Mouse (Mus musculus): ENCODE data around the gene Gm14214.
A peak's percentile ranks its signal among the peaks of the same experiment; 100 is the strongest.

Gm14214 gene

DNA sequence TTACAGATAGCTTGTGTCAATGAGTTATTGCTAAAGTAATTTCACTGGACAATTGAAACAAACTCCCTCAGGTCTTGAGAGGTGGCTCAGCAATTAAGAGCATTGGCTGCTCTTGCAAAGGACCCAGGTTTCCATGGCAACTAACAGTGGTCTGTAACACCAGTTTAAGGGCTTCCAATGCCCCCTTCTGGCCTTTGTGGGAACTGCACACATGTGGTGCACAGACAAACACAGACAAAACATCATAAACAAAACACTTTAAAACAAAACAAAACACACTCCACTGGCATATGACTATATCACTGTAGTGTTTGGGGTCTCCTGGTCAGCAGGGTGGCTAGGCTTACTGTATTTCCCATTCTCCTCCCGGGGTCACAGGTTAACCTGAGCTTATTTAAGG lies 4.2 kb upstream of the Gm14214 start:
- peak; percentile 71 for DNase-seq (ENCODE audit: low spot score)

DNA sequence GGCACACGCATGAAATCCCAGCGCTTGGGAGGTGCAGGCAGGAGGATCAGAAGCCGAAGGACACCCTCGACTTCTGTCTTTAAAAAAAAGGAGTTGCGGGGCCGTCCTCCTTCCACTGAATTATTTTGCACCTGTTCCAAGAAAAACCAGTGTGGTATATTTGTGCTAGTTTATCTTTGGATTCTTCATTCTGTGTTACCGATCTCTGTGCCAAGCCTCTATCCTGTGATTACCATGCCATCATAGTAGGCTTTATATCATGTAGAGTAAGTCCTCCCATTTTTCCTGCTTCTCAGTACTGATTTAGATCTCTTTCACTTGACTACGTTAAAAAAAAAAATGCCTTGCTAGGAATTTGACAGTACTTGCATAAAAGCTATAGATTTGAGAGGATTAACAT lies 1.8 kb upstream of the Gm14214 start:
- no peak for DNase-seq (ENCODE audit: low spot score)

DNA sequence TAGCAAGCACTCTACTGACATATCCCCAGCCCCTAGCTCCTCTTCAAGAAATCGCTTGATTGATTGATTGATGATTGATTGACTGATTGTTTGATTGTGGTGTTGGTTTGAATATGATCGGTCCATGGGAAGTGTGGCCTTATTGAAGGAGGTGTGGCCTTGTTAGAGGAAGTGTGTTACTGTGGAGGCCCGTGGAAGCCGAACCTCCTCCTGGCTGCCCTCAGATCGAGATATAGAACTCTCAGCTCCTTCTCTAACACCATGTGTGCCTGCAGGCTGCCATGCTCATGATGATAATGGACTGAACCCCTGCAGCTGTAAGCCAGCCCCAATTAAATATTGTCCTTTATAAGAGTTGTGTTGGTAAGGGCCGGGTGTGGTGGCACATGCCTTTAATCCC lies 2.8 kb downstream of the Gm14214 start:
- DNase-seq (ENCODE audit: low spot score), result no peak

DNA sequence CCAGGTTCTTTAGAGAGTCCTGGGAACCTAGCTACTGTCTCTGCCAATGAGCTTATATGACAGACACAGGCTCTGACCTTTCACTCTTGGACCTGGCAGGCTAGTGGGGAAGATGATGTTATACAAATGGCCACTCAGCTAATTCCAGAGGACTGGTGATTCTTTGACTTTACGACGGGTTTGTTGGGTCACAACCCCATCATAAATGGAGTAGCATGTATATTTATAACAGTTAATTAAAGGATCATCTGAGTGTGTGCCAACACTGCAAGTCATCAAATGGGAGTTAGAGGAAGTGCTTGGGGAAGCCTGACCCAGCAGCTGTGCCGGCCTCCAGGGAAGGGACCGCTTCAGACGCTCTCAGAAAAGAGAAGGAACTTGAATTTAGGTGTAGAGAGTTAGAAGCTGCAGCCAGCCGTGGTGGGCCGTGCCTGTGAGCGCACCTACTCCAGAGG lies 4.2 kb downstream of the Gm14214 start:
- DNase-seq (ENCODE audit: low spot score), result no peak

DNA sequence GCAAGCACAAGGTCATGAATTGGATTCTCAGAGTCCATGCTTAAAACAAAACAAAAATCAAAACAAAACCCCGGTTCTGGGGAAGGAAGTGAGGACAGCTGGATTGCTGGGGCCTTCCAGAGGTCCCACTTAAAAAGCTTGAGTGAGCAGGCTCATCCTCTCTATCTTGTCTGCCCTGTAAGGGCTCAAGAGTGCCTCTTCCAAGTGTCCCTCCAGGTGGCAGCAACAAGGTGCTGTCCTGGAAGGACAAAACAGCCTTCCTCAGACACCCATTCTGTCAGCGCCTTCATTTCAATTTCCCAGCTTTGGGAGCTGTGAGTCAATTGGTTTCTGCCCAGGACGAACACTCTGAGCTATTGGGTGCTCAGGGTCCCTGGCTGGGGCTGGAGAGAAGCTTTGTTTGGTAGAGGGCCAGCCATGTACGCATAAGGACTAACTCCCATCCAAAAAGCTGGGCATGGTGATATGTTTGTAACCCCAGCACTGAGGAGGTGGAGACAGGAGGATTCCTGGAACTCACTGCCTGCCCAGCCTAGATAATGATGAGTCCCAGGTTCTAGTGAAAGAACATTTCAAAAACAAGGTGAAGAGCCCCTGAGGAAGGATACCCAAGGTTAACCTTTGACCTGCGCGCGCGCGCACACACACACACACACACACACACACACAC lies 4.9 kb downstream of the Gm14214 start:
- DNase-seq (ENCODE audit: low spot score), result no peak

DNA sequence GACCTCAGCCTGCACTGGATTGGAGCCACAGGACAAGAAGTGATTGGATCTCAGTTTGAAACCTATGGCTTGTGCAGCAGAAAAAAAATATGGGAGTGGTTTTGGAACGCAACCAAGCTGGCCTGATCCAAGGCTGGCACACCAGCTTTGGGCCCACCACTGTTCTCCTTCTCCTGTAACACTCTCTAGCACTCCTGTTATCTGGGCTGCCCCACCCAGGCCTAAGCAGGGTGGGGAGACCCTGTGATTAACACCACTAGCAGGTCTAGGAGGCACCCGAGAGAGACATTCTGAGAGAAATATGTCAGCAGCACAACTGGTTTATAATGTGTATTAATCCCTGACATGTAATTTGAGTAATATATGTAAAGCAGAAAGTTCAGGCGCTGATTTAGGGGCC lies 6.6 kb downstream of the Gm14214 start:
- no peak for DNase-seq (ENCODE audit: low spot score)

DNA sequence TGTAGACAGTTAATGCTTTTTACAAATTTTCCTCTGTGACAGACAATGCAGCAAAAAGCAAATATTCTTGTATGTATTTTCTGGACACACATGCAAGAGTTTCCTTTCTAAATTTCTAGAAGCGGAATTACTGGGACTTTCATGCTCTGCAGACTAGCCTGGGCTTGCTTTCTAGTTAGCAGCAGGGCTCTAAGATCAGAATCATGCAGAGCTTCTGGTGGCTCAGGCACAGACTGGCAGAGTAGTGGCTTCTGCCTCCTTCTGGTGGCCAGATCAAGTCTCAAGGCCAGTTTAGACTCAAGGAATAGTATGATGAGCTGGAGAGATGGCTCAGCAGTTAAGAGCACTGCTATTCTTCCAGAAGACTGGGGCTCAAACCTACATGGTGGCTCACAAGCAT lies 11.4 kb downstream of the Gm14214 start:
- DNase-seq (ENCODE audit: low spot score), result no peak

DNA sequence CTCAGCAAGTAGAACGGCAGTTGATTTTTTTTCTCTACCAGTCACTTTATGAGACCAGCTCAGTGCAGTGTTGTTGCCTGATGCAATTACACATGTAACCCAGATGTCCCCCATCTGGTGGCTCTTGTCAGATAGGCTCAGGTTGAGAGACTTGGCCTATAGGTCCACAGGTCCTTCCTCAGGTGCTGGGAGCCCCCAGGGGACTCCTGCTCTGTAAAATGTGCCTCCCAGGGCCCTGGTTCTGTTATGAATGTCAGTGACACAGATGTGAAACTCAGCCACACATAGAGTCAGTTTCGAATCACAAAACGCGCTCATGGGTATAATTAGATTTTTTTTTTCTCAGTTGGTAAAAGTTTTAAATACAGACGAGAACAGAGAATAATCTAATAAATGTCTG lies 12.1 kb downstream of the Gm14214 start:
- no peak for DNase-seq (ENCODE audit: low spot score)

DNA sequence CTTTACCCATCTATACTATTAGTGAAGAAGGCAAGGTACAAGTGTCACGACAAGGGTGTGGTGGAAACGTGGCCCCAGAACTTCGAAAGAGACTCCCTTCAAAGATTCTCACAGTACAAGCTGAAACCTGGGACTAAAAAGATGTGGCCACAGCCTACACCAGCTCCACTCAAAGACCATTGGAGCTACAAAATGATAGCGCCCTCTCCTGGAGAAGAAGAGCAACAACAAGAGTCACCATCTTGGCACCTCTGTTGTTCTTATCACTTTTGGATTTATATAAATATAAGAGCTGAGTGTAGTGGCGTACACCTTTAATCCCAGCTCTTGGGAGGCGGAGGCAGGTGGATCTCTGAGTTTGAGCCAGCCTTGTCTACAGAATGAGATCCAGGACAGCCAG lies 14.0 kb downstream of the Gm14214 start:
- DNase-seq (ENCODE audit: low spot score), result no peak

DNA sequence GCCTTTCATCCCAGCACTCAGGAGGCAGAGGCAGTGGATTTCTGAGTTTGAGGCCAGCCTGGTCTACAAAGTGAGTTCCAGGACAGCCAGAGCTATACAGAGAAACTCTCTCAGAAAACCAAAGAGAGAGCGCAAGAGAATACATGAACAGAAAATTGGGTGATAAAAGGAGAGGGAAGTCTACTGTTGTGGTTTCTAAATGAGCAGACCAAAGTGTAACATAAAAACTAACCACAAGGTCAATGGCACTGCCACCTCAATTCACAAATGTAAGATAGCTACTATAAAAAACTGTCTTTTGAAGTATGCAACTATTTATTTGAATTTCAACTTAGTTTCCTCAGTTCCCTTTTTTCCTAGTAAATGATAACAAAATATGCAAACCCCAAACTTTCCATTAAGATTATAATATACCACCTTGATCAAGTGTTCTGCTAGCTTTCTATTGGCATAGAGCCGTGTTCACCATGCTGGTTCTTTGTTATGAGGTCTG lies 15.7 kb downstream of the Gm14214 start:
- no peak for DNase-seq (ENCODE audit: low spot score)

DNA sequence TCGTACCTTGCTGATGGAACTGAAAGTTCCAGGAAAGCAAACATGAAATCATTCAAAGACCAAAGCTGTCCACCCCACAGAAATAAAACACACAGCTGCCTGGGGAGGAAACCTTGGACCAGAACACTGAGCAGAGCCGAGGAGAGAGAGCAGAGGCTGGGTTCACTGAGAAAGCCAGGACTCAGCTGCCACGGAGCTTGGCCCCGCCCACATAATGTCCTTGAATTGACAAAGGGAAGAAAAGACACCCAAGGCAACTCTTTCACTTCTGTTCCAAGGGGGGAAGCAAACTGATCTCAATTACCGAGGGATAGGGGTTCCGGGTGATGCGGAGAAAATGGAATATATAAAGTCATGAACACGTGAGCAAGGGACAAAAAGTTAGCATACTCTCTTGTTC lies 17.9 kb downstream of the Gm14214 start:
- DNase-seq (ENCODE audit: low spot score), result peak; percentile 81

DNA sequence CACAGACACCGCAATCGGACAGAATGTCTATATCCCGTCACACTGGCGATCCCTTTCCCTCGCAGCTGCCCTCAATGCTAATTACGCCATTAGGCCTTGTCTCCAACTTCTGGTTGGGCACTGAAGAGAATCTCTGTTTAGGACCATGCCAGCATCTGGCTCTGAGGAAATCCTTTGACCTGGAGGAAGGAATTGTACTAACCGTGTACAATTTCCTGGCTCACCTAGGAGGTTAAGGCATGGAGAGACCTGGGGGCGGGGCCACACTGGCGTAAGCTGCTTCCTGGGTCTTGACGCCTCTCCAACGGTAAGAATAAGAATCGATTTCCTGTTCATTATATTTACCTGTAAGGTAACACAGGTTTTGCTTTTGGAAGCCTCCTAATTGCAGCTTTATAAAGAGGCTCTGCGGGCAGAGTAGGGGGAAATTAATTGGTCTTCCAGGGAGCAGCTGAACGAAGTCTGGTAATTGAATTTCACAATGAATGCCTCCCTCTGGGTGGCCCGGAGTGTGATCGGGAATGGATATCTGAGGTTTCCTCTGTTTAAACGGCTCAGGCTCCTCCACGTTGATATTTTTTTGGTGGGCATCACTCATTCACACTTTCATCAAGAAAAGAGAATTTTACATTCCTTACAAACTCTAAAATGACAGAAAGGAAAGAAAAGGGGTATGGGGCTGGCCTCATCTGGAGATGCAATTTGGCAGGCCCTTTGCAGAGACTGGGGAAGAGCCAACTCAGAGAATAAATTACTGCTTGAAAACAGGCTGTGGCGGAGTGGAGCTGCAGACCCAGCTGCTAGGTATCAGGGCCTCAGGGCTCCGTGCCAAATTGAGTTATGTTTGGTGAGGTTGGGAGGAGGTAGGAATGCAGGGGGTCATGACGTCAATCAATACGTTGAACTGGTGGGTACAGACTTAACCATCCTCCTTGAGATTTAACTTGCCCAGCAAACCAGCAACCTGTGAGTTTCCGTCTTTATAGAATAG lies 20.5 kb downstream of the Gm14214 start:
- peak; percentile 51 for DNase-seq (ENCODE audit: low spot score)

DNA sequence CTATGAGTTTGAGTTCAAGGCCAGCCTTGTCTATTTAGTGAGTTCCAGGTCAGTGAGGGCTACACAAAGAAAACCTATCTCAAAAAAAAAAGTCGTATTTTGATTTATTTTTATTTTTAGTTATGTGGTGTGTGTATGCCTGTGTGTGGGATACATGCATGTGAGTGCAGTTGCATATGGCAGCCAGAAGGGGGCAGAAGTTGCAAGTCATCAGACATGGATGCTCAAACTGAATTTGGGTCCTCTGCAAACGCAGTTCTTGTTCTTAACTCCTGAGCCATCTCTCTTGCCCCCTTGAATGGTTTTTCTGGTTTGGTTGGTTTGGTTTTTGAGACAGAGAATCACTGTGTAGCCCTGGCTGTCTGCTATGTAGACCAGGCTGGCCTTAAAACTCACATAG lies 21.4 kb downstream of the Gm14214 start:
- no peak for DNase-seq (ENCODE audit: low spot score)

DNA sequence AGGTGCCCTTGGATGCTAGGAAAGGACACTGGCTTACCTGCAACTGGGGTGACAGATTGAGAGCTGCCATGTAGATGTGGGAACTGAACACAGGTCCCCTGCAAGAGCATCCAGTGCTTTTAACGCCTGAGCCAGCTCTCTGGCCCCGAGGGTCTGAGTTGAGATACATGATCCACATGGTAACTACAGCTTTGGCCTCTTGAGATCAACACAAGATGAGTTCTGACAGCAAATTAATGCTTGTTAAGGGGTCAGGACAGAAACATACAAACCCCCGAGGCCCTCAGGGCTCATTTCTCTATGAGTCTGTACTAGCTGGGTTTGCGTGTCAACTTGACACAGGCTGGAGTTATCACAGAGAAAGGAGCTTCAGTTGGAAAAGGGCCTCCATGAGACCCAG lies 25.9 kb downstream of the Gm14214 start:
- DNase-seq (ENCODE audit: low spot score), result no peak

DNA sequence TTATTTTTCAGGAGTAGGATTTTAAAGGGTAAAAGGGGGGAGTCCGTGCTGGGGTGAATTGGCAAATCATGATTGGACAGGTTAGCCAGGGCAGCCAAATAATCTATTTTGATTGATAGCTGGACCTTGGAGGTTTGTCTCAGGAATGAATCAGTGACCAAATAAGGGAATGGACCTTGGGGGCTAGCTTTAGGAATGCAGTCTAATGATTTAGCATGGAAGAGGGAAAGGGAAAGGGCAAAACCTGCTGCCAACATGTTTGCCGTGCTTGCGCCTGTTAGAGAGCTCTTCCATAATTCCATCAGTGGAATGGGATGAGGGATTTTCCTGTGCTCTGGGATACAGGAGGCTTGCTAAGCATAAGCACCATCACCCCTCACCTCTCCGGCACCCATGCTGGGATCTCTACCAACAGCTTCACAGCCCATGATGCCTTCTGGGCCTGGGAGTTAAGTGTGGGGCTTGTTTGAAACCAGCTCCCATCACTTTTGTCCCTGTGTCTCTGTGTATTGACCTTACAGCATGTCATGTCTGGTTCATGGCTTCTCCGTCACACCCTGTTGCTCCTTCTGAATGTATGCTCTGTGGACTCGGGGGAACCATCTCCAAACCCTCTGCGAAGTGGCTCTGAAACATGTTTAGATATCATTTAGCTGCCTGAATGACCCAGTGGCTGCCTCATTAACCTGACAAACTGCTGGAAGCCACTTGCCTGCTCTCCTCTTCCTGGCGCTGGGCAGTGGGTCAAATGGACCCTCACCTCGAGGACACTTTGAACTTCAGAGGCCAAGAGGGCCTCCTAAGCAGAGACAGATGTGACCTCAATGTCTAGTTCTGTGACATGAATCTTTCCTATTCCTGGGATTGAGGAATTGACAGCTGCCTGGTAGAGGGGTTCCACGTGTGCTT lies 26.7 kb downstream of the Gm14214 start:
- no peak for DNase-seq (ENCODE audit: low spot score)

DNA sequence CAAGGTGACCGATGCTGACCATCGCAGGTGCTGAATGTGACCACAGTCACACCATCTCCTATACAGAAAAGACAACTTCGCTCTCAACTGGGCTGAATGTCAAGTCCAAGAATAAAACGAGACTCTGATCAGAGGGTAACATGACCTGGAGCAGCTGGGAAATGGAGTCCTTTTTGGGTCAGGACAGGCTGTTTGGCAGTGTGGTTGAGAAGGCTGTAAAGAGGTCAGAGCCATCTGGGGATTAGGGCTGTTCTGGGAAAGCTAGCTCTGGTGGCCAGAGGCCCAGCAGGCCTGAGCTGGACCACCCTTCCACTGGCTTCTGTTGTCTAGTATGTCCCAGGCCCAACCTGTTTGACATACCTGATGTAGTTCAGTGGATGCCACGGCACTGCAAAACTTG lies 31.2 kb downstream of the Gm14214 start:
- DNase-seq (ENCODE audit: low spot score), result no peak

DNA sequence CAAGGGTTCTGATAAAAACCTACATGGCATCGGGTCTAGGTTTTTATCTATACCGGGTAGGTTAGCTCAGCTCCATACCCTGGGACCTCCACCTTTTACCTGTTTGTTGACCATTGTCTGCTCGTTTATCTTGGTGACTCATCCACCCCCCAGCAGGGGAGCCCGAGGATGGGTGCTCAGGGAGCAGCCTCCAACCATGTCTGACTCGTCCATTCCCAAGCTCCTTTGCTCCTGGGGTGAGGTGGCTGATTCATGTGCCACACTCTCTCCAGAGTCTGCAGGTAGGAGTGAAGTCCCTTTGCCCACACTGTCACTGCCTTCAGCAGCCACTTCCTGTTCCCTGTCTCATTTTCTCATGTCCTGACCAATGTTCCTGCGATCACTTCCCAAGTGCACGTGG lies 33.8 kb downstream of the Gm14214 start:
- DNase-seq (ENCODE audit: low spot score), result no peak

DNA sequence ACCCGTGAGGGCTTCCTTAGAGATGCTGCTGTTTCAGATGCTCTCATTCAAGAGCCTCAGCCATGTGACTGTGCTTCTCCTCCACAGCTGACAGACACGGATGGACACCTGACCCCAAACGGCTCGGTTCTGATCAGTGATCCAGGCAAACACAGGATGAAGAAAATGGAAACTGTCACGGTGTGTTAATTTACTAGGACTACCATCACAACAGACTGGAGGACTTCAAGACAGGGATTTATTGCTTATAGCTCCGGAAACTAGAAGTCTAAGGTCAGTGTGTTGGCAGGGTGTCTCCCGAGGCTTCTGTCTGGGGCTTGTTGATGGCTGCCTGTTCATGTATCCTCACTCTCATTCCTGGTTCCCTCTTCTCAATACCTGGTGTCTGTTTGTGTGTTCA lies 34.4 kb downstream of the Gm14214 start:
- no peak for DNase-seq (ENCODE audit: low spot score)

DNA sequence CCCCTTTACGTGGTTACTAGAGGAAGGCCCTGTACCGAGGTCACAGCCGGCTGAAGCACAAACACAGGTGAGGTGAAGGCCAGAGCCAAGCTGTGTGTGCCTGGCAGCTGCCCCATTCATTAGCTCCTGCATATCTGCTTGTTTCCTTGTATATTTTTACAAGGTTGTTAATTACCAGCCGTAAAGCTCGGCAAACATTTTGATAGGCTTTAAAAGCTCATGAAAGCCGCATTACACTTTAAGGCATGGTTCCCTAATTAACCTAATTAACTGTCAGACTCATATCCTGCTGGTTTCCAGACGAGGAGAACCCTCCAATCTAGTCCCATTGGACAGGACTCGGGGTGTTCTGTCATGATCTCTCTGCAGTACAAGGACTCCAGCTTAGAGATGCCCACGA lies 34.9 kb downstream of the Gm14214 start:
- no peak for DNase-seq (ENCODE audit: low spot score)

DNA sequence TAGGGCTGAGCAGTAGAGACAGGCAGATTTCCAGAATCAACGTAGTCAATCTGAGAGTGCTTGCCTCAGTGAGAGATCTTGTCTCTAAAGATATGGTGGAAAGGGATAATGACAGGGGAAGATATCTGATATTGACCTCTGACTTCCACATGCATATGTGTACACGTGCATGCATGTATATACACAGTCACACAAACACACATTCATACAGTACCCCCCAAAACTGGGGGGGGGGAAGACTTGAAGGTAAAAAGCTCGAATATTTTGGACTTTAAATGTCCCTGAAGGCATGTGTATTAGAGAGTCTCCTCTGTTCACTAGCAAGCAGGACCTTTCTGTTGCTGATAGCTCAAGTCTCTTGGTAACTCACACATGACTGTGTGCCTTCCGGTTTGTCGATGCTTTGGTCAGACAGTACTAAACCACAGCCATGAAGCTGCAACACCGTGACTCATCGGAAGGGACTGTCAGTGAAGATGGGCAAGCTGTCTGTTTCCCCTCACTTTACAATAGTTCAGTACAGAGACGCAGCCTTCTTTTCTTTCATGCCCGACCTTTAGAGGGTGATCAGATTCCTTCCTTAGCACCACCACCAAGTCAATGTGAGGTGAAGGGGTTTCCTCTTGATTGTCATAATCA lies 37.2 kb downstream of the Gm14214 start:
- DNase-seq (ENCODE audit: low spot score), result no peak

DNA sequence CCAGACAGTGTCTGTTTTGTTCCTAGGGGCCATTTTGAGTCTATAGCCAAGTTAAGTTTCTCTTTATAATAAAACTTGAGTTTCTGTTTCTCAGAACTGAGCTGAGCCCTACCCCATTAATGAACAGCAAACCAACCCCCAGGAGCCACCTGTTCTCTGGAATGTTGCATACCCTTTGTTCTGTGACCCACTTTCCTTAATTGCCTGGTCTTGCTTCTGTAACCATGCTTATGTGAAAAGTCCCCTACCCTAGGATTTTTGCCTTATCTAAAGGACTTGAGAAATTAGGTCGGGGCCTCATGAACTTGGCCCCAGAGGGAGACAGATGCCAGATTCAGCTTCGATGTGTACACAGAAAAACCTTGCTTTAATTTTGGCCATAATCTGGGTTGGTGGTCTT lies 37.9 kb downstream of the Gm14214 start:
- DNase-seq (ENCODE audit: low spot score), result no peak

DNA sequence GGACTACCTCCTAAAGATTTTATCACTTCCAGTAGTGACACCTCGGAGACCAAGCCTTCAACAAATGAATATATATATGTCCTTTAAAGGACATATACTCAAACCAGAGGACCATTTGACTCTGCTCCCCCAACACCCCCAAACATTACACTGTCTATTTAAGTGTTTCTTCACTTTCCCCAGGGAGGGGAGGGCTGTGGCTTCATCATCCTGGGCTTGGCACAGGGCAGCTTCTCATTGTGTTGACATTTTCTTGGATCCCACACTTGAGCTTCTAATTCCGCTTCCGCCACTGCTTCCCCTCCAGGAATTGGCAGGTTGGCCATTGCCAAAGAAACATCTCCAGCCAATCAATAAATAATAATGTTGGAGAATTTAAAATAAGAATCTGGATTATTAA lies 39.0 kb downstream of the Gm14214 start:
- no peak for DNase-seq (ENCODE audit: low spot score)
